Mouse (Mus musculus) E14TG2a.4 (cell line): ENCODE measurements around the gene Skap2.

Source experiments
- H3K27me3 ChIP-seq: 2 replicates; pipeline ENCODE4 v1.6.1; 2014; ENCODE audit warnings: low read length, control low read depth; ENCODE audit not compliant: insufficient read depth
- H3K36me3 ChIP-seq: 2 replicates; pipeline ENCODE4 v1.6.1; 2014; ENCODE audit warnings: low read length, control low read depth; ENCODE audit not compliant: insufficient read depth
- H3K4me1 ChIP-seq: replicated peaks from 2 replicates; pipeline ENCODE4 v1.6.1; 2014; ENCODE audit warnings: low read depth, low read length, control low read depth
- H3K4me3 ChIP-seq: replicated peaks from 2 replicates; pipeline ENCODE4 v1.5.1; 2014; ENCODE audit warnings: mild to moderate bottlenecking, low read length
- H3K9me3 ChIP-seq: 2 replicates; pipeline ENCODE4 v1.6.1; 2014; ENCODE audit warnings: low read length, control low read depth
- CTCF ChIP-seq: conservative IDR thresholded peaks from 2 replicates; pipeline ENCODE4 v1.5.1; 2014; ENCODE audit warnings: low read length
- NANOG ChIP-seq: IDR thresholded peaks from 2 replicates; pipeline ENCODE4 v1.6.1; 2014; ENCODE audit warnings: borderline replicate concordance, low read length, mixed read lengths
- POU5F1 ChIP-seq: IDR thresholded peaks from 2 replicates; pipeline ENCODE4 v1.6.1; 2014; ENCODE audit warnings: low read length, borderline replicate concordance

Skap2 gene

GRCm38 (mm10) chr6:52028131-52028530 is 15.8 kb upstream of the Skap2 start:
- Histone ChIP-seq H3K4me1 (peaks cover 57% of the 10 kb centered on the region), H3K36me3 (no peaks in the 10 kb centered on the region), H3K27me3 (no peaks in the 10 kb centered on the region), H3K4me3 (no peak overlapping the region), H3K9me3 (no peaks in the 10 kb centered on the region)
- TF ChIP-seq NANOG (no peak), CTCF (no peak), POU5F1 (no peak)

- peaks cover 50% of the 10 kb centered on the region for H3K4me1 ChIP-seq
- H3K9me3 ChIP-seq = no peaks in the 10 kb centered on the region
- no peaks in the 10 kb centered on the region for H3K27me3 ChIP-seq
- TF ChIP-seq CTCF (peak; percentile 42), NANOG (no peak)
- H3K36me3 ChIP-seq = no peaks in the 10 kb centered on the region
- no peak overlapping the region for H3K4me3 ChIP-seq
Observed at GRCm38 (mm10) chr6:52027181-52027580, 14.8 kb upstream of the Skap2 start.

- TF ChIP-seq CTCF (no peak), POU5F1 (no peak), NANOG (no peak)
- peak overlapping the region; percentile 63 for H3K4me3 ChIP-seq
- no peaks in the 10 kb centered on the region for H3K9me3 ChIP-seq
- H3K4me1 ChIP-seq = peaks cover 41% of the 10 kb centered on the region
- H3K27me3 ChIP-seq = no peaks in the 10 kb centered on the region
- H3K36me3 ChIP-seq = no peaks in the 10 kb centered on the region
Observed at GRCm38 (mm10) chr6:52026281-52026680, 13.9 kb upstream of the Skap2 start.

GRCm38 (mm10) chr6:52024730-52025129 is 12.4 kb upstream of the Skap2 start:
- Histone ChIP-seq H3K4me1 (peaks cover 28% of the 10 kb centered on the region), H3K36me3 (no peaks in the 10 kb centered on the region), H3K4me3 (no peak overlapping the region), H3K27me3 (no peaks in the 10 kb centered on the region), H3K9me3 (no peaks in the 10 kb centered on the region)
- TF ChIP-seq NANOG (no peak), CTCF (no peak), POU5F1 (no peak)

- TF ChIP-seq NANOG (no peak), POU5F1 (no peak)
- Histone ChIP-seq H3K27me3 (no peaks in the 10 kb centered on the region), H3K9me3 (no peaks in the 10 kb centered on the region), H3K36me3 (no peaks in the 10 kb centered on the region), H3K4me3 (no peak overlapping the region), H3K4me1 (peaks cover 20% of the 10 kb centered on the region)
Observed at GRCm38 (mm10) chr6:52022363-52022762, 10.0 kb upstream of the Skap2 start.

- Histone ChIP-seq H3K4me1 (peaks cover 5% of the 10 kb centered on the region; the same call in 1 of the 2 replicates), H3K9me3 (no peaks in the 10 kb centered on the region), H3K27me3 (no peaks in the 10 kb centered on the region), H3K4me3 (no peak overlapping the region), H3K36me3 (no peaks in the 10 kb centered on the region)
- TF ChIP-seq NANOG (no peak), POU5F1 (no peak), CTCF (no peak)
Observed at GRCm38 (mm10) chr6:52020276-52020675, 7.9 kb upstream of the Skap2 start.

GRCm38 (mm10) chr6:52013245-52013945 is 1.0 kb upstream of the Skap2 start:
- Histone ChIP-seq H3K36me3 (no peaks in the 10 kb centered on the region), H3K9me3 (no peaks in the 10 kb centered on the region), H3K4me3 (peak overlapping the region; percentile 88), H3K4me1 (peaks cover 40% of the 10 kb centered on the region), H3K27me3 (no peaks in the 10 kb centered on the region)
- TF ChIP-seq NANOG (no peak), CTCF (no peak), POU5F1 (no peak)

- Histone ChIP-seq H3K4me1 (peaks cover 56% of the 10 kb centered on the region), H3K4me3 (peak overlapping the region; percentile 88), H3K9me3 (no peaks in the 10 kb centered on the region), H3K27me3 (no peaks in the 10 kb centered on the region), H3K36me3 (no peaks in the 10 kb centered on the region)
- TF ChIP-seq POU5F1 (no peak), NANOG (no peak), CTCF (no peak)
Observed at GRCm38 (mm10) chr6:52011559-52012408, 565 bp downstream of the Skap2 start.

- no peaks in the 10 kb centered on the region for H3K36me3 ChIP-seq
- peaks cover 69% of the 10 kb centered on the region for H3K4me1 ChIP-seq
- H3K27me3 ChIP-seq = no peaks in the 10 kb centered on the region
- no peak for TF ChIP-seq POU5F1
- TF ChIP-seq NANOG = no peak
- no peak for TF ChIP-seq CTCF
- no peak overlapping the region for H3K4me3 ChIP-seq
- H3K9me3 ChIP-seq = no peaks in the 10 kb centered on the region
Observed at GRCm38 (mm10) chr6:52009385-52009784, 3.0 kb downstream of the Skap2 start.
